Mouse (Mus musculus): ENCODE data around the gene Lrp5. TPM values are rescaled to one million over a fixed set of nuclear protein-coding genes. Genes with fewer than 3 reads are reported as not detected.

Gene Lrp5
- total and polyA plus RNA-seq, 2 experiments from 2014 or later, result 0.58 to 15.0 TPM

DNA sequence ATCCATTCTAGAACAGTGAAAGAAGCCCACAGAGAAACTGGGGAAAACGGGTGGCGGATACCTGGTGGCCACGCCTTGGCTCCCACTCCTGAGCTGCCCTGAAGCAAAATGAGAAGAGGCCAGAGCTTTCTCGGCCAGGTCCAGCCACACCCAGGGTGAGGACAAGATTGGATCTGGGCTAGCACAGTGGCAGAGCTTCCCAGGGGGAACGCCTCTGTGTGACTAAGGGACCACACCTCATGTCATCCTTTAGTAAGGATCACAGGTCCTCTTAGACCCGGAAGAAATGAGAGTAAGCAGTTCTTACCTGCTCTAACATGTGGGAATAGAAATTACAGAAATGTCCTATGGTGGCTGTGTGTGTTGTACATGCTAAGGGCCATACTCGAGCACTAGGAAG is 61.3 kb downstream of the Lrp5 start:
- Histone ChIP-seq H3K9ac (replicated peaks; ENCODE audit: low read length, poor library complexity, severe bottlenecking) (no peak overlapping the region), H3K4me1 (ENCODE audit: insufficient read depth, low read length) (no peaks in the 10 kb centered on the region), H3K4me2 (ENCODE audit: low read depth, low read length, poor library complexity, severe bottlenecking) (no peak overlapping the region), H3K27ac (ENCODE audit: low read depth, low read length) (no peak overlapping the region), H3K9me3 (ENCODE audit: low read length) (no peaks in the 10 kb centered on the region), H3K36me3 (ENCODE audit: insufficient read depth, low read length) (peaks cover 3% of the 10 kb centered on the region; the same call in 1 of the 2 replicates), H3K27me3 (ENCODE audit: insufficient read depth, low read length) (no peaks in the 10 kb centered on the region), H3K4me3 (ENCODE audit: low read depth, low read length) (no peak overlapping the region)
- 94% methylated on average over 7 of the region's 7 CpGs for WGBS
- DNase-seq (ENCODE audit: low spot score) (no peak), ATAC-seq (ENCODE audit: low FRiP score) (no peak)
- no peak for TF ChIP-seq CTCF (IDR thresholded peaks at IDR 0.05)

DNA sequence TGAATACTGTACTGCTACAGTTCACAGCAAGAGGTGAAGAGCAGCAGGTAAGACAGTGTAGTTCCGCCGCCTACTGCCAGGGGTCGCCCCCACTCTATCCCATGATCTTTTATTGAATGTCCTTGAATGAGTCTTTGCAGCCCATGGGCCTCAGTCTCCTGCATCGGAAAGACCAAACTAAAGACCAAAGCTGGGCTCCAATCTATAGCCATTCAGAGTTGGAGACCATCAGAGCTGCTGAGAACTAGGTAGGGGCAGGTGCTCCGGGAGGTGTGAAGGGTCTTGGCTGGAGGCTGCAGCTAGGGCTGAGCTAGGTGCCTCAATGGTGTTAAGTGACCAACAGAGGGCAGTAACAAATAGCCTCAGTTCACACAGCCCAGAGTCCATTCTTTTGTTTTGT is 62.5 kb downstream of the Lrp5 start:
- Histone ChIP-seq H3K9ac (replicated peaks; ENCODE audit: low read length, poor library complexity, severe bottlenecking) (no peak overlapping the region), H3K4me2 (ENCODE audit: low read depth, low read length, poor library complexity, severe bottlenecking) (no peak overlapping the region), H3K27ac (ENCODE audit: low read depth, low read length) (no peak overlapping the region), H3K4me1 (ENCODE audit: insufficient read depth, low read length) (no peaks in the 10 kb centered on the region), H3K36me3 (ENCODE audit: insufficient read depth, low read length) (peaks cover 10% of the 10 kb centered on the region; the same call in 1 of the 2 replicates), H3K9me3 (ENCODE audit: low read length) (no peaks in the 10 kb centered on the region), H3K27me3 (ENCODE audit: insufficient read depth, low read length) (no peaks in the 10 kb centered on the region), H3K4me3 (ENCODE audit: low read depth, low read length) (no peak overlapping the region)
- WGBS, result 80% methylated on average over 5 of the region's 5 CpGs
- DNase-seq (ENCODE audit: low spot score), result peak; percentile 34
- TF ChIP-seq CTCF (IDR thresholded peaks at IDR 0.05), result peak; percentile 68
- no peak for ATAC-seq (ENCODE audit: low FRiP score)

DNA sequence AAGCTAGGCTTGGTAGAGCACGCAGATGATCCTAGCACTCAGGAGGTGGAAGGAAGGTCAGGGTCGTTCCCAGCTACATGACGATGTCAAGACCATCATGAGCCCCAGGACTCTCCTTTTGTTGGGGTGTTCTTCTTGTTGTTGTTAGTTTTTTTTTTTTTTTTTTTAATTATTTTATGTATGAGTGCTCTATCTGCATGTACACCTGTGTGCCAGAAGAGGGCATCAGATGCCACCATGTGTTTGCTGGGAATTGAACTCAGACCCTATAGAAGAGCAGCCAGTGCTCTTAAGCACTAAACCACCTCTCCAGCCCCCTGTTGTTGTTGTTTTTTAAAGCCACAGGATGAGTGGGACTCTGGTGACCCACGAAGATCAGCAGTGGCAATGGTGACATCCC is 63.1 kb downstream of the Lrp5 start:
- TF ChIP-seq CTCF (IDR thresholded peaks at IDR 0.05), result no peak
- H3K4me2 ChIP-seq (ENCODE audit: low read depth, low read length, poor library complexity, severe bottlenecking), result no peak overlapping the region
- H3K4me3 ChIP-seq (ENCODE audit: low read depth, low read length), result no peak overlapping the region
- no peak for ATAC-seq (ENCODE audit: low FRiP score)
- no peaks in the 10 kb centered on the region for H3K4me1 ChIP-seq (ENCODE audit: insufficient read depth, low read length)
- H3K27me3 ChIP-seq (ENCODE audit: insufficient read depth, low read length), result no peaks in the 10 kb centered on the region
- H3K36me3 ChIP-seq (ENCODE audit: insufficient read depth, low read length), result peaks cover 10% of the 10 kb centered on the region; the same call in 1 of the 2 replicates
- 95% methylated on average over 4 of the region's 4 CpGs for WGBS
- H3K9me3 ChIP-seq (ENCODE audit: low read length), result no peaks in the 10 kb centered on the region
- DNase-seq (ENCODE audit: low spot score), result no peak
- no peak overlapping the region for H3K9ac ChIP-seq (replicated peaks; ENCODE audit: low read length, poor library complexity, severe bottlenecking)
- no peak overlapping the region for H3K27ac ChIP-seq (ENCODE audit: low read depth, low read length)

DNA sequence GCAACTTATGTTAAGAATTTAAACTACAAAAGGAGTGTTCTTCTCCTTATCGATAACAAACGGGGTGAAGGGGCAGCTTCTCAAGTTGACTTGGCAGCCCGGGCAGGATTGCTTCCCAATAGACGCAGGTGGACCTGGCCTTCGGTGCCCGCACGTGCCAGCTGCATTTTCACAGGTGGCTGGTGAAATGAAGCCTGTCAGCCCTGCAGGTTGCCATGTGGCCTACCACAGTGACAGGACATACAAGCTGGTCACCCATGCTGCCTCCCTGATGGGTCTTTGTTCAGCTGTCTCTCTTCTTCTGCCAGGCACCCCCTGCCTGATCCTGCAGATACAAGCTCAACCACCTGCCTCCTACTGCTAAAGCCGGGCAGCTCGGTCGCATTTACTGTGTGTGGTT is 65.5 kb downstream of the Lrp5 start:
- DNase-seq (ENCODE audit: low spot score) (peak; percentile 28), ATAC-seq (ENCODE audit: low FRiP score) (no peak)
- H3K9me3 ChIP-seq (ENCODE audit: low read length), result no peaks in the 10 kb centered on the region
- H3K36me3 ChIP-seq (ENCODE audit: insufficient read depth, low read length), result peaks cover 10% of the 10 kb centered on the region; the same call in 1 of the 2 replicates
- no peaks in the 10 kb centered on the region for H3K4me1 ChIP-seq (ENCODE audit: insufficient read depth, low read length)
- H3K27me3 ChIP-seq (ENCODE audit: insufficient read depth, low read length), result no peaks in the 10 kb centered on the region
- H3K27ac ChIP-seq (ENCODE audit: low read depth, low read length), result no peak overlapping the region
- no peak for TF ChIP-seq CTCF (IDR thresholded peaks at IDR 0.05)
- no peak overlapping the region for H3K4me2 ChIP-seq (ENCODE audit: low read depth, low read length, poor library complexity, severe bottlenecking)
- H3K4me3 ChIP-seq (ENCODE audit: low read depth, low read length), result no peak overlapping the region
- 93% methylated on average over 10 of the region's 10 CpGs for WGBS
- H3K9ac ChIP-seq (replicated peaks; ENCODE audit: low read length, poor library complexity, severe bottlenecking), result no peak overlapping the region

DNA sequence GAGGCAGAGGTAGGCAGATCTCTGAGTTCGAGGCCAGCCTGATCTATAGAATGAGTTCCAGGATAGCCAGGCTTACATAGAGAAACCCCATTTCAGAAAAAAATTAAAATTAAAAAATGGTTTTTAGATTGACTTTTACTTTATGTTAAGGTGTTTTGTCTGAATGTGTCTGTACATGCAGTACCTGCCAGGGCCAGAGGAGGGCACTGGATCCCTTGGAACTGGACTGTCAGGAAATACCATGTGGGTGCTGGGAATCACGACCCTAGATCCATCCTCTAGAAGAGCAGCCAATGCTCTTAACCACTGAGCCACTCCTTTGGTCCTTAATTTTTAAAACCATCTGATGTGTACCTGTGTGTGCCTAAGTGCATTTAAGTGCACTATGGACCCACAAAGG is 67.0 kb downstream of the Lrp5 start:
- H3K4me2 ChIP-seq (ENCODE audit: low read depth, low read length, poor library complexity, severe bottlenecking), result no peak overlapping the region
- H3K9ac ChIP-seq (replicated peaks; ENCODE audit: low read length, poor library complexity, severe bottlenecking), result no peak overlapping the region
- ATAC-seq (ENCODE audit: low FRiP score), result no peak
- whole genome bisulfite sequencing, result 89% methylated on average over 2 of the region's 2 CpGs
- TF ChIP-seq CTCF (IDR thresholded peaks at IDR 0.05), result peak; percentile 46
- H3K4me1 ChIP-seq (ENCODE audit: insufficient read depth, low read length), result no peaks in the 10 kb centered on the region
- H3K36me3 ChIP-seq (ENCODE audit: insufficient read depth, low read length), result peaks cover 10% of the 10 kb centered on the region; the same call in 1 of the 2 replicates
- H3K9me3 ChIP-seq (ENCODE audit: low read length), result no peaks in the 10 kb centered on the region
- no peak overlapping the region for H3K4me3 ChIP-seq (ENCODE audit: low read depth, low read length)
- DNase-seq (ENCODE audit: low spot score), result no peak
- H3K27ac ChIP-seq (ENCODE audit: low read depth, low read length), result no peak overlapping the region
- H3K27me3 ChIP-seq (ENCODE audit: insufficient read depth, low read length), result no peaks in the 10 kb centered on the region

DNA sequence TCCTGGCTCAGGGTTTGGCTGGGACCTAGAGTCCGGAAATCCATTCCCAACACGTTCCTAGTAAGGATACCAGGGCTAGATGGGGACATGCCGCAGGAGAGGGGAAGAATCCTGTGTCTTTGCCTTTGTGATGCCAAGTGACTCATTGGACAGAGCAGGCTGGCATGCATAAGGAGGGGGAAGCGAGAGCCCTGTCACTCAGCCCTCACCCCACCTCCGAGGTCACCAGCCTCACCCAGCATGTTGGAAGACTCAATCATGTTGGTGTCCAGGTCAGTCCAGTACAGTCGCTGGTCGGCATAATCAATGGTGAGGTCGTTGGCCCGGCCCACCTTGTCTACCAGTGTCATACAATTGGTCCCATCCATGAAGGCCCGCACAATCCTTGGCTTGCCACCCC is 72.4 kb downstream of the Lrp5 start:
- H3K4me2 ChIP-seq (ENCODE audit: low read depth, low read length, poor library complexity, severe bottlenecking), result no peak overlapping the region
- H3K27ac ChIP-seq (ENCODE audit: low read depth, low read length), result no peak overlapping the region
- TF ChIP-seq CTCF (IDR thresholded peaks at IDR 0.05), result no peak
- 0 out of 2 replicates have a peak, but pooled peaks cover 2% of the 10 kb centered on the region for H3K36me3 ChIP-seq (ENCODE audit: insufficient read depth, low read length)
- no peaks in the 10 kb centered on the region for H3K27me3 ChIP-seq (ENCODE audit: insufficient read depth, low read length)
- no peak for DNase-seq (ENCODE audit: low spot score)
- H3K4me1 ChIP-seq (ENCODE audit: insufficient read depth, low read length), result no peaks in the 10 kb centered on the region
- no peak overlapping the region for H3K9ac ChIP-seq (replicated peaks; ENCODE audit: low read length, poor library complexity, severe bottlenecking)
- no peak for ATAC-seq (ENCODE audit: low FRiP score)
- no peak overlapping the region for H3K4me3 ChIP-seq (ENCODE audit: low read depth, low read length)
- no peaks in the 10 kb centered on the region for H3K9me3 ChIP-seq (ENCODE audit: low read length)
- 95% methylated on average over 10 of the region's 10 CpGs for WGBS
